Mouse (Mus musculus) limb, embryonic 15.5 days (tissue): ENCODE measurements at regions not wholly inside any gene's neighbourhood (a gene's known extent, or its start where the extent isn't known, plus 50 kb on each side); places are given as distances from the start of the nearest gene placed in this dataset.

Source experiments
- ATAC-seq: fragments of 200-750 bp; cut with Nextera tagmentation; 2 replicates; pipeline ENCODE4 v1.8.0; 2017; ENCODE audit warnings: low read depth, moderate TSS enrichment; ENCODE audit not compliant: insufficient number of reproducible peaks, low FRiP score, low TSS enrichment
- H3K27ac ChIP-seq: fragments of 300-500 bp; sonication (generic); 2 replicates; pipeline ENCODE4 v1.5.1; 2015; ENCODE audit warnings: moderate library complexity, mild to moderate bottlenecking, inconsistent platforms
- H3K27me3 ChIP-seq: fragments of 300-500 bp; sonication (generic); 2 replicates; pipeline ENCODE4 v1.6.1; 2015; ENCODE audit warnings: inconsistent platforms
- H3K36me3 ChIP-seq: fragments of 300-500 bp; sonication (generic); 2 replicates; pipeline ENCODE4 v1.6.1; 2015; ENCODE audit warnings: inconsistent platforms
- H3K4me1 ChIP-seq: fragments of 300-500 bp; sonication (generic); 2 replicates; pipeline ENCODE4 v1.6.1; 2015; ENCODE audit warnings: inconsistent platforms
- H3K4me2 ChIP-seq: fragments of 300-500 bp; sonication (generic); 2 replicates; pipeline ENCODE4 v1.6.1; 2015; ENCODE audit warnings: mild to moderate bottlenecking, inconsistent platforms
- H3K4me3 ChIP-seq: fragments of 300-500 bp; sonication (generic); 2 replicates; pipeline ENCODE4 v1.5.1; 2015; ENCODE audit warnings: mild to moderate bottlenecking, inconsistent platforms
- H3K9ac ChIP-seq: fragments of 300-500 bp; sonication (generic); 2 replicates; pipeline ENCODE4 v1.6.1; 2015; ENCODE audit warnings: inconsistent platforms
- H3K9me3 ChIP-seq: fragments of 300-500 bp; sonication (generic); 2 replicates; pipeline ENCODE4 v1.6.1; 2016; ENCODE audit warnings: inconsistent platforms
- WGBS: fragments of 180-500 bp; shearing (Covaris S2); methylation state at CpG from one replicate; pipeline ENCODE4 v1.1.7; 2015; 5-methylcytosine and 5-hydroxymethylcytosine counted together

DNA sequence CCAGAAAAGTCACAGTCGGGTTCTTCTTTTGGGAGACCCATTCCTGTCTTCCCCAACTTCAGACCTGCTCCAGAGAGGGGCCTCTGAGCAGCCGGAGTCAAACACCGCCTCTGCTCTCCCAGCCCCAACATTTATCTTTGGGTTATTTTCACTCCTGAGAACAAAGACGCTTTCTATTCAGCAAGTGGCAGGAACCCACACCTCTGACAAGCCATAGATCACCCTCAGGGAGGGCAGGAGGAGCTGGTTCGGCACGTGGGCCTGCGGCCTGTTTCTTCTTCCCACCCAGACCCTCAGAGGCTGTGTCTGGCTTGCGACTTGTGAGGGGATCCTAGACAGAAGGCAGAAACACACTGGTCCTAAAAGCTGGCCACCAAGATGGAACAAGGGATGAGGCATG is 58.4 kb upstream of the Pkdcc start:
- Histone ChIP-seq H3K4me1 (peaks cover 5% of the 10 kb centered on the region; the same call in 1 of the 2 replicates), H3K27me3 (peaks cover 46% of the 10 kb centered on the region), H3K9me3 (no peaks in the 10 kb centered on the region), H3K36me3 (no peaks in the 10 kb centered on the region), H3K4me2 (no peak overlapping the region), H3K27ac (no peak overlapping the region), H3K9ac (no peak overlapping the region), H3K4me3 (no peak overlapping the region)
- no peak for ATAC-seq
- 26% methylated on average over 8 of the region's 8 CpGs for WGBS

DNA sequence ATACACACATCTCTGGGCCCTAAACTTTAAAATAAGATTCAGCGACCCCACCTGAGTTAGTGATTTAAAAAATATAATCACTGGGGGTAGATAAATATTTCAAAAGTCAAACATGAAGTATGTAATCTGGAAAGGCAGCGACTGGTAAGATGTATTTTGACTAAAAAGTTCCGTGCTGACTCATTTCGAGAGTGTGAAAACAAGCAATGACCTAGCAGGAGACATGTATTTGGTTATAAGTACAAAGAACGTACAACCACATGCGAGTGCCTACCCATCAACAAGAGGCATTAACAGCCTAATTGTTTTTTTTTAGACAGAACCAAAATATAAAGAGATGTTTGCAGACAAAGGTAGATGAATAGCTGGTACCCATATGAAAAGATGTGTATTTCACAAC is 57.0 kb upstream of the Pkdcc start:
- Histone ChIP-seq H3K4me2 (no peak overlapping the region), H3K9ac (no peak overlapping the region), H3K4me3 (no peak overlapping the region), H3K4me1 (peaks cover 5% of the 10 kb centered on the region; the same call in 1 of the 2 replicates), H3K27ac (no peak overlapping the region), H3K36me3 (no peaks in the 10 kb centered on the region), H3K27me3 (peaks cover 53% of the 10 kb centered on the region), H3K9me3 (no peaks in the 10 kb centered on the region)
- whole genome bisulfite sequencing, result 79% methylated on average over 6 of the region's 6 CpGs
- ATAC-seq, result no peak

GRCm38 (mm10) chr17:83158652-83159051 is 56.4 kb upstream of the Pkdcc start:
- H3K4me2 ChIP-seq, result no peak overlapping the region
- ATAC-seq, result no peak
- H3K27me3 ChIP-seq, result peaks cover 59% of the 10 kb centered on the region
- WGBS, result 84% methylated on average over 10 of the region's 10 CpGs
- H3K27ac ChIP-seq, result no peak overlapping the region
- peaks cover 5% of the 10 kb centered on the region; the same call in 1 of the 2 replicates for H3K4me1 ChIP-seq
- H3K36me3 ChIP-seq, result no peaks in the 10 kb centered on the region
- H3K9me3 ChIP-seq, result no peaks in the 10 kb centered on the region
- no peak overlapping the region for H3K4me3 ChIP-seq
- no peak overlapping the region for H3K9ac ChIP-seq

DNA sequence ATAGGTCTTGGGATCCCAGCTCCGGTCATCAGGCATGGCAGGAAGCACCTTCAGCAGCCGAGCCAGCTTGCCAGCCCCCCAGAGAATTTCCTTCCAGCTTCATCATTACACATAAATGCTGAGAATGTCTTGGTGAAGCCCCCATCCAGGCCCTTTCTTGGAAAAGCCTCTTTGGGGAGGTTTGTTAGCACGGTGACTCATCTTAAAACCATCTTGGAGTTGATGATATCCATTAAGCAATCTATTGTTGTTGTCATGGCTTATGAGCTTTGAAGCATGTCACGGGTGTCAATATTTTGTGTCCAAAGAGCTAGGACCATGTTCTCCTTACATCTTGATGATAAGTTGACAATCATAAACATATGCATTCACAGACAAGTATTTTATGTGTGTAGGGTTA is 55.5 kb upstream of the Pkdcc start:
- 73% methylated on average over 4 of the region's 4 CpGs for WGBS
- Histone ChIP-seq H3K27me3 (peaks cover 69% of the 10 kb centered on the region), H3K9me3 (no peaks in the 10 kb centered on the region), H3K4me1 (peaks cover 15% of the 10 kb centered on the region), H3K9ac (no peak overlapping the region), H3K4me2 (no peak overlapping the region), H3K4me3 (no peak overlapping the region), H3K36me3 (no peaks in the 10 kb centered on the region), H3K27ac (no peak overlapping the region)
- no peak for ATAC-seq

- peaks cover 69% of the 10 kb centered on the region for H3K27me3 ChIP-seq
- WGBS, result 63% methylated on average over 4 of the region's 4 CpGs
Observed at GRCm38 (mm10) chr17:83160296-83160695, 54.8 kb upstream of the Pkdcc start.

DNA sequence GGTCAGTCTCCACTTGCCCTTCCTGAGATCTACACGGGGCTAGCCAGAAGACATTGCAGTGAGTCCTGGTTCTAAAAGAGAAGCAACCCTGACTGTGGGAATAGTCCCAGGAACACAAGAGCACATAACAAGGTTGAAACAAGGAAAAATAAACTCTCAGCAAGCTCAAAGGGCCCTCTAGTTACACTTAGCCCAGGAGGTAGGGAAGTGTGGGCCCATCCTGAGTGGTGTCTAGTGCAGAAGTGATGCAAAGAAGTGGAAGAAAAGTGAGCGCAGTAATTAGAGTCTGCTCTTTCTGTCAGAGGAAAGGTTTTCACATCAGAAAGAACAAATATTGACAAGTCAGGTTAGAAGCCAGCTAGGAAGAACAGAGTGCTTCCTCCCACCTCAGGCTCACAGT is 53.4 kb upstream of the Pkdcc start:
- ATAC-seq, result no peak
- H3K27ac ChIP-seq, result no peak overlapping the region
- H3K4me1 ChIP-seq, result peaks cover 17% of the 10 kb centered on the region
- no peaks in the 10 kb centered on the region for H3K36me3 ChIP-seq
- peaks cover 74% of the 10 kb centered on the region for H3K27me3 ChIP-seq
- no peak overlapping the region for H3K4me3 ChIP-seq
- 65% methylated on average over 2 of the region's 2 CpGs for WGBS
- no peaks in the 10 kb centered on the region for H3K9me3 ChIP-seq
- no peak overlapping the region for H3K9ac ChIP-seq
- no peak overlapping the region for H3K4me2 ChIP-seq

More at GRCm38 (mm10) chr17:83160296-83160695, 54.8 kb upstream of the Pkdcc start:
- ATAC-seq, result no peak
- no peak overlapping the region for H3K27ac ChIP-seq
- no peak overlapping the region for H3K9ac ChIP-seq
- no peak overlapping the region for H3K4me2 ChIP-seq
- no peaks in the 10 kb centered on the region for H3K9me3 ChIP-seq
- no peak overlapping the region for H3K4me3 ChIP-seq
- peaks cover 16% of the 10 kb centered on the region for H3K4me1 ChIP-seq
- H3K36me3 ChIP-seq, result no peaks in the 10 kb centered on the region

DNA sequence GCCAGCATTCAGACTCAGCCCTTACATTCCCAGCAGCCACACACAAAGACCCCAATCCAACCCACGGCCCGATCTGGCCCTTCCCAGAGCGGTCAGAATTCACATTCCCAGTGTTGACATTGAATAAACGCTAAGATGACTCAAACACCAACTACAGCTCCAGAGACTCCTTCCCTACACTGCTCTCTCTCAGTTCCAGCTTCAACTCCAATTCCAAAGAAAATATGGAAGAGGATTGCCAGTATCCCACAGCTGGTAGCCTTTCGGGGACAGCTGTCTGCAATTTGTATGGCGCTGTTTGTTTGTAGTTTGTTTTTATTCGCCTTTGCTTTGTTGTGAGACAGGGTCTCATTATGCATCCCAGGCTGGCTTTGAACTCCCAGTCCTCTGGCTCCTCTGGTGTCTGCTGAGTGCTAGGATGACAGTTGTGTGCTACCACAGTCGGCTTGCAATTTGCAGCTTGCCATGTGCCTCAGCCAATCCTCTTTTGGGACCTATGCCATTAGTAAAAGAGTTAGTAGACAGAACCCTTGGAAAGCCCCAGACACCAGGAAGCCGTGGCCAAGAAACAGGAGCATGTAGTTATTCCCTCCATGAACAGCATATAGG is 51.0 kb upstream of the Pkdcc start:
- Histone ChIP-seq H3K36me3 (no peaks in the 10 kb centered on the region), H3K9ac (no peak overlapping the region), H3K4me1 (peaks cover 25% of the 10 kb centered on the region), H3K4me3 (no peak overlapping the region), H3K27ac (no peak overlapping the region), H3K4me2 (no peak overlapping the region), H3K27me3 (peaks cover 60% of the 10 kb centered on the region), H3K9me3 (no peaks in the 10 kb centered on the region)
- ATAC-seq, result no peak
- WGBS, result 19% methylated on average over 9 of the region's 9 CpGs

GRCm38 (mm10) chr17:83164728-83165127 is 50.4 kb upstream of the Pkdcc start:
- no peak overlapping the region for H3K9ac ChIP-seq
- no peaks in the 10 kb centered on the region for H3K36me3 ChIP-seq
- H3K4me3 ChIP-seq, result no peak overlapping the region
- peaks cover 55% of the 10 kb centered on the region for H3K27me3 ChIP-seq
- no peak overlapping the region for H3K4me2 ChIP-seq
- H3K4me1 ChIP-seq, result peaks cover 25% of the 10 kb centered on the region
- no peaks in the 10 kb centered on the region for H3K9me3 ChIP-seq
- WGBS, result 19% methylated on average over 4 of the region's 4 CpGs
- no peak overlapping the region for H3K27ac ChIP-seq
- no peak for ATAC-seq

DNA sequence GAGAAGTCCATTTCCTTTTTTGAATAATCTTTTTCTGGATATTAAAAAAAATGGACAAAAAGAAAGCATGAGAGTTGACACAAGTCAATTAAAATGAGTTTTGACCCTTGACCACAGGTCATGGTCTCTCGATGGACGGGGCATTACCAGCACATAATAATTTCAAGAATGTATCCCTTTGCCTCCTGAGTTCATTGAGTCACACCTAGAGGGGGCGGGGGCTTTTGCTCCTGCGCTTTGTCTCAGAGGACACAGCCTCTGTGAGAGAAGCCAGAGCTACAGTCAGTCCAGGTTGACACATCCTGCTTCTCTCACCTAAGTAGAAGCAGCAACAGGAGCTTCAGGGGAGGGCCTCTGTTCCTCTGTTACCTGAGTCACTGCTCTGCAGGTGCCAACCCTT is 50.0 kb upstream of the Pkdcc start:
- Histone ChIP-seq H3K4me3 (no peak overlapping the region), H3K9me3 (no peaks in the 10 kb centered on the region), H3K36me3 (no peaks in the 10 kb centered on the region), H3K27me3 (peaks cover 54% of the 10 kb centered on the region), H3K4me1 (peaks cover 25% of the 10 kb centered on the region), H3K9ac (no peak overlapping the region), H3K4me2 (no peak overlapping the region), H3K27ac (no peak overlapping the region)
- ATAC-seq, result no peak
- 35% methylated on average over 4 of the region's 4 CpGs for WGBS
